Mouse (Mus musculus) midbrain, postnatal 0 days (tissue): ENCODE data around the gene Clstn3. TPM values are rescaled to one million over a fixed set of nuclear protein-coding genes. Genes with fewer than 3 reads are reported as not detected.

ENCODE experiments used
- ATAC-seq: fragments of 200-750 bp; cut with Nextera tagmentation; 2 replicates; pipeline ENCODE4 v1.8.0; 2017; ENCODE audit warnings: moderate number of reproducible peaks, mild to moderate bottlenecking, moderate TSS enrichment, moderate library complexity; ENCODE audit not compliant: low FRiP score
- DNase-seq: peaks from one replicate; pipeline ENCODE4 v3.0.0-alpha.2; 2015; ENCODE audit warnings: low spot score
- H3K27ac ChIP-seq: fragments of 300-500 bp; sonication (generic); 2 replicates; pipeline ENCODE4 v1.5.1; 2014; ENCODE audit warnings: low read depth, mild to moderate bottlenecking, low read length, mixed read lengths
- H3K27me3 ChIP-seq: fragments of 300-500 bp; sonication (generic); 2 replicates; pipeline ENCODE4 v1.6.1; 2014; ENCODE audit warnings: low read length, control low read depth, mixed read lengths; ENCODE audit not compliant: insufficient read depth
- H3K36me3 ChIP-seq: fragments of 300-500 bp; sonication (generic); 2 replicates; pipeline ENCODE4 v1.6.1; 2014; ENCODE audit warnings: low read length, control low read depth, mixed read lengths; ENCODE audit not compliant: insufficient read depth
- H3K4me1 ChIP-seq: fragments of 300-500 bp; sonication (generic); 2 replicates; pipeline ENCODE4 v1.6.1; 2014; ENCODE audit warnings: mild to moderate bottlenecking, control low read depth, antibody characterized with exemption, low read length, mixed read lengths; ENCODE audit not compliant: insufficient read depth
- H3K4me2 ChIP-seq: fragments of 300-500 bp; sonication (generic); 2 replicates; pipeline ENCODE4 v1.6.1; 2014; ENCODE audit warnings: low read depth, mild to moderate bottlenecking, low read length, mixed read lengths; ENCODE audit not compliant: poor library complexity, severe bottlenecking
- H3K4me3 ChIP-seq: fragments of 300-500 bp; sonication (generic); 2 replicates; pipeline ENCODE4 v1.5.1; 2014; ENCODE audit warnings: low read depth, mild to moderate bottlenecking, low read length, moderate library complexity
- H3K9ac ChIP-seq: fragments of 300-500 bp; sonication (generic); replicated peaks from 2 replicates; pipeline ENCODE4 v1.6.1; 2014; ENCODE audit warnings: mild to moderate bottlenecking, low read length, moderate library complexity, mixed read lengths; ENCODE audit not compliant: poor library complexity, severe bottlenecking
- H3K9me3 ChIP-seq: fragments of 300-500 bp; sonication (generic); 2 replicates; pipeline ENCODE4 v1.6.1; 2016; ENCODE audit warnings: low read length, control low read depth
- CTCF ChIP-seq: IDR thresholded peaks from 2 replicates; pipeline ENCODE4 v1.5.1; 2016; ENCODE audit warnings: antibody characterized with exemption, mild to moderate bottlenecking
- WGBS: fragments of 180-500 bp; shearing (Covaris S2); extraction: QIAGEN DNeasy Blood & Tissue Kit; methylation state at CpG from one replicate; pipeline ENCODE4 v1.1.7; 2014; 5-methylcytosine and 5-hydroxymethylcytosine counted together
- polyA plus RNA-seq: library from polyadenylated mRNA; unstranded; fragments of >200 nt; fragmentation: Nextera tagmentation; extraction: Ambion mirVana; gene quantifications from 2 replicates; pipeline ENCODE4 v1.2.1, GENCODE M21; 2015
- total RNA-seq: library from RNA; depleted of rRNA; stranded (reverse); fragments of >200 nt; gene quantifications from 2 replicates; pipeline ENCODE4 v1.2.3, GENCODE M21; 2014

Gene Clstn3
- total and polyA plus RNA-seq, 2 experiments from 2014 or later = 205 to 315 TPM

DNA sequence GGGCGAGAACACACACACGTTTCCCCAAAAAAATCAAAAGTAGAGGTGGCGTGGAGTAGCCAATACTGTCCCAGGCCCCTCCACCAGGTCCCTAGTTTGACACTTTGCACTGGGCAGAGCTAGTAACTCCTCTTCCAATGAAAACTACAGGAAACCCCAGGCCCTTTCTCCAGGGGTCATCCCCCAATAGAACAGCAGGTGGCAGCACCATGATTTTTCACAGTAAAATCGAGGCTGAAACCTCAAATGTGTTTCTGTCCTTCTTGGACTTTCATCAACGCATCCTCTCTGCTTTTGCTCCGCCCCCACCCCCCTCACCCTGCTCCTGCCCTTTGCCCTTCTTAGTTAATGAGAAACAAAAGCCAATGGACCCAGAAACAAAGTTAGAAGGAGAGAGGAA lies 17.0 kb upstream of the Clstn3 start:
- H3K9ac ChIP-seq = no peak overlapping the region
- H3K4me1 ChIP-seq = no peaks in the 10 kb centered on the region
- no peak overlapping the region for H3K4me3 ChIP-seq
- H3K27ac ChIP-seq = no peak overlapping the region
- WGBS = 27% methylated on average over 6 of the region's 6 CpGs
- no peaks in the 10 kb centered on the region for H3K27me3 ChIP-seq
- no peaks in the 10 kb centered on the region for H3K9me3 ChIP-seq
- no peak for ATAC-seq
- no peak overlapping the region for H3K4me2 ChIP-seq
- peak; percentile 77 for TF ChIP-seq CTCF
- H3K36me3 ChIP-seq = no peaks in the 10 kb centered on the region
- peak; percentile 46 for DNase-seq

DNA sequence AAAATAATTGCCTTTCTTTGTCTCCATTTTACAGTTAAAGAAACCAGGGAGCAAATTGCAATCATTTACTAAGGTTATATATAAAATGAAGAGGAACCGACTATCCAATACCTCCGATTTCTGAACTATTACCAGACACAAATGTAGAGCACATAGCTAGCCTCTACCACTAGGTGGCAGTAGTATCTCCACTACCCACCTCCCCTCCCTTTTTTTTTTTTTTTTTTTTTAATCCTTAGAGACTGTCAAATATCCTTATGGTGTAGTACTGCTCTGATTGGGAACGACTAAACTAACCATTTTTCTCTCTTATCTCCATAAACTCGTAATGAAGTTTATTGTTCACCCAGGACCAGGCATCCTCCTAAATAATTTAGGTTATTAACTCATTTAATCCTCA lies 15.7 kb upstream of the Clstn3 start:
- no peaks in the 10 kb centered on the region for H3K36me3 ChIP-seq
- WGBS = 54% methylated on average over 4 of the region's 4 CpGs
- ATAC-seq (no peak), DNase-seq (peak; percentile 70)
- H3K9ac ChIP-seq = no peak overlapping the region
- TF ChIP-seq CTCF = peak; percentile 77
- H3K27ac ChIP-seq = no peak overlapping the region
- H3K4me1 ChIP-seq = no peaks in the 10 kb centered on the region
- no peak overlapping the region for H3K4me2 ChIP-seq
- H3K4me3 ChIP-seq = no peak overlapping the region
- H3K9me3 ChIP-seq = no peaks in the 10 kb centered on the region
- no peaks in the 10 kb centered on the region for H3K27me3 ChIP-seq

DNA sequence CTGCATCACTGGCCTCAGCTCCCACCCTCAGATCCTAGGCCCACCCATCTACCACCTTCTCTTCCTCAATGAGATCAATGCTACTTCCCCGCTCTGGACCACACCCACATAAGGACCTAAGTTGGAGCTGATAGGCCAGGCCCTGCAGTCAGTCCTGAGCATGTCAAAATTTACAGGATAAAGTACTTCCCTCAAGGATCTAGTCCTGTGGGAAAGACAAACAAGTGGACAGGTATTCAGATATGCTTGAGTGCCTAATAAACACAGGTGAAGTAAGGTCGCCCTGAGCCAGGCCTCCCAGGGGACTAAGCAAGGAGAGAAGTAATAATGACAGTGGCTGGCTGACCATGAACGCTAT lies 15.0 kb upstream of the Clstn3 start:
- H3K4me2 ChIP-seq = no peak overlapping the region
- no peaks in the 10 kb centered on the region for H3K9me3 ChIP-seq
- no peak for DNase-seq
- H3K9ac ChIP-seq = no peak overlapping the region
- no peaks in the 10 kb centered on the region for H3K27me3 ChIP-seq
- H3K4me1 ChIP-seq = no peaks in the 10 kb centered on the region
- H3K27ac ChIP-seq = no peak overlapping the region
- no peak for TF ChIP-seq CTCF
- ATAC-seq = no peak
- no peaks in the 10 kb centered on the region for H3K36me3 ChIP-seq
- WGBS = 82% methylated on average over 3 of the region's 3 CpGs
- no peak overlapping the region for H3K4me3 ChIP-seq

DNA sequence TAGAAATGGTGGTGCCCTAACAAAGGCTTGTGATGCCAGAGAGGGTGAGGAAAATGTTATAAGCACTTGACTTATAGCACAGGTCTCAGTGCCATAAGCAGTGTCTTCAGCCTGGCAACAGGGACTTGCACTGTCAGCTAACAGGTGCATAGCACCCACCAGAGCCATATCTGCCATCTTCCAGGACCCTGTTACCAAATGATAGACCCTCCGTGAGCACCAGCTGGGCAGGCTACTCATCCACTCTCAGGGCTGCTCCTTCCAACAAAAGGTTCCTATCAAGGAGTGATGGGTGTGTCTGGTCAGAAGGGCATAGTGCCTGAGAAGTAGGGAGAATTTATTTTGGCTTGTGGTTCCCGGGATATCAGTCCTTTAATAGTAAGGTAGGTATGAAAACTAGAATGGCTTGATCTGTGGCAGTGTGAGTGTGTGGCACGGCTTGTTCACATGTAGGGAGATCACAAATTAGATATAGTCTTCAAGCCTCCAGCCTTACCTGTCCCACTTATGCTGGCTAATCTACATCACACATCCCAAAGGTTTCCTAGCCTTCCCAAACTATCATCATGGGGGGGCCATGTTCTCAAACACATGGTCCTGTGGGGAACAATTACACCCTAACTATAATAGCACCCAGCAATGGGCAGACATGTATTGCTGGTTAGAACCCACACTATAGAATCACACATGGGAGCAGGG lies 14.4 kb upstream of the Clstn3 start:
- WGBS = 85% methylated on average over 3 of the region's 3 CpGs

DNA sequence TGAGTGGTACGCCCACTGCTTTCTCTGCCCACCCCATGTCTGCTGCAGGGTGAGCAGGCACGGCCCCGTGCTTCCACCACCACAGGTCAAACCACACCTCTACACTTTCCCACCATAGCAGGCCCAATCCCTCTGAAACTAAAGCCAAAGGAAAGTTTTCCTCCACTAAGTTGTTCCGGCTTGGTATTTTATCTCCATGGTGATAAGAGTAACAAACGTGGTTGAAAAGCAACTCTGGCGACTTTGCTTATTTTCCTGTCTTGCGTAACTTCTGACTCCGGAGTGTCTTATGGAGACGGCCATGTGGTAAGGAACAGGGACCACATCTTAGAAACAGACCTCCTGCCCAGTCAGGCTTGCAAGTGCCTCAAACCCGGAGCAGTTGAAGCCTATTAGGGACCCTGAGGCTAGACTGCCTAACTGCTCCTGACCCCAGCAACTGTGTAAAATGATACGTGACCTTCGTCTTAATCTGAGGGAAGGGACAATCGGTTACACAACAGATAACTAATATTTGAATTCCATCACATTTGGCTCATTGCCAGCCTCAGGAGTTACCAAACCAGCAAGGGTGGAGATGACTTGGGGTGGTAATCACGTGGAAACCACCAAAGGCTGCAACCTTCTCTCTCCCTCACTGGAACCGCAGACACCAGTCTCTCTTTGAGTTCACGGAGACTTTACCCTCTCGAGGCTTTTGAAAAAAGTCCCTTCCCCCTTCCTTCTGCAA lies 13.5 kb upstream of the Clstn3 start:
- DNase-seq (no peak), ATAC-seq (no peak)
- 76% methylated on average over 17 of the region's 17 CpGs for WGBS
- Histone ChIP-seq H3K4me1 (no peaks in the 10 kb centered on the region), H3K27me3 (no peaks in the 10 kb centered on the region), H3K9me3 (no peaks in the 10 kb centered on the region), H3K36me3 (no peaks in the 10 kb centered on the region), H3K4me2 (no peak overlapping the region), H3K4me3 (no peak overlapping the region), H3K27ac (no peak overlapping the region), H3K9ac (no peak overlapping the region)
- no peak for TF ChIP-seq CTCF

More for the DNA sequence above, 14.4 kb upstream of the Clstn3 start:
- no peak for TF ChIP-seq CTCF
- Histone ChIP-seq H3K9ac (no peak overlapping the region), H3K4me3 (no peak overlapping the region), H3K36me3 (no peaks in the 10 kb centered on the region), H3K4me2 (no peak overlapping the region), H3K27ac (no peak overlapping the region), H3K4me1 (no peaks in the 10 kb centered on the region), H3K27me3 (no peaks in the 10 kb centered on the region), H3K9me3 (no peaks in the 10 kb centered on the region)
- no peak for DNase-seq
- ATAC-seq = no peak

DNA sequence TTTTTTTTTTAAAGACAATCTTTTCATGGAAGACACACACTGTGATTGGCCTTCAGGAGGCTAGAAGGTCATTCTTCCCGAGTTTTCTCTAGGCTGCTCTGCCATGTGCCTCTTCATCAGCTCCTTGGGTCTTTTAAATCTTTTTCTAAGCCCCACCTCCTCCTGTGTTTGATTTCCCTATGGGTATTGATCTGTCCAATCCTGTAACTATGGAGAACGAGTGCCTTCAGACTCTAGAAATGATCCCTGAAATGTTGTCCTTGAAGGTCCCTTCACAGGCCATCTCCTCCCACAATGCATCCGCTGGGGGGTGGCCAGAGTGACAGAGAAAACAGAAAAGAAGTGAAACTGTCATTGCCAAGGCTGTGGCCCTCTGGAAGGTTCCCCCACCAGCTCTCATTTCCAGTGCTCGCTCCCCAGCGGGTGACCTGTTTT lies 12.6 kb upstream of the Clstn3 start:
- no peak for TF ChIP-seq CTCF
- H3K4me1 ChIP-seq = no peaks in the 10 kb centered on the region
- WGBS = 61% methylated on average over 5 of the region's 5 CpGs
- H3K36me3 ChIP-seq = no peaks in the 10 kb centered on the region
- no peak overlapping the region for H3K27ac ChIP-seq
- ATAC-seq (no peak), DNase-seq (no peak)
- H3K9ac ChIP-seq = no peak overlapping the region
- no peak overlapping the region for H3K4me2 ChIP-seq
- no peaks in the 10 kb centered on the region for H3K27me3 ChIP-seq
- H3K9me3 ChIP-seq = no peaks in the 10 kb centered on the region
- H3K4me3 ChIP-seq = no peak overlapping the region
